In genomic region chr2:132468957-132469642, GRCm38 (mm10) we compare ENCODE assay signal across 22 mouse cellular contexts.
DNase-seq lines count a peak whose midpoint lies in the region; ATAC-seq lines count a peak whose summit lies in the region.
"Had no signal": no experiment of that assay in that cellular context is flagged by ENCODE, and none has a peak within 500 bp of the region (broad histone marks: within the 10 kb centered on the region; RNA-seq: fewer than 3 reads in every experiment).

No protein-coding gene starts in this region.

- DNase-seq in left cerebral cortex, postnatal 4 days: peak; percentile 53
- no peak for DNase-seq in left cerebral cortex, postnatal 25 days (ENCODE audit: low spot score in 2 of 2)
- DNase-seq in right cerebral cortex, postnatal 10 days (ENCODE audit: low spot score in 2 of 2): peak; percentile 36
- DNase-seq in right cerebral cortex, postnatal 4 days: no peak
- no peak for DNase-seq in testis, postnatal 14 days (ENCODE audit: low spot score)
- DNase-seq: adrenal gland, adult 8-10 months; cerebellum, adult 9-11 months; gastrocnemius, postnatal 14 days; heart, postnatal 36 days; kidney, adult 2 months; midbrain, embryonic 14.5 days; thymus, postnatal 4 days had no signal

- no peaks in the 10 kb centered on the region for H3K36me3 ChIP-seq in forebrain, embryonic 15.5 days
- no peaks in the 10 kb centered on the region for H3K36me3 ChIP-seq in forebrain, embryonic 12.5 days (replicated peaks)
- H3K36me3 ChIP-seq: hindbrain, embryonic 12.5 days; limb, embryonic 10.5 days; limb, embryonic 15.5 days; liver, embryonic 15.5 days; neural tube, embryonic 15.5 days had no signal

- H3K9ac ChIP-seq in forebrain, embryonic 15.5 days (replicated peaks): no peak overlapping the region
- H3K9ac ChIP-seq in forebrain, embryonic 12.5 days: no peak overlapping the region; the same call in 1 of the 2 replicates
- H3K9ac ChIP-seq: hindbrain, embryonic 12.5 days; limb, embryonic 15.5 days; liver, embryonic 15.5 days; neural tube, embryonic 15.5 days had no signal

- intact Hi-C loops in left cerebral cortex, postnatal 4 days (cut with DNase I): no loop called here
- intact Hi-C loops in left cerebral cortex, postnatal 25 days (cut with DNase I): no loop called here

- no peaks in the 10 kb centered on the region for H3K27me3 ChIP-seq in forebrain, embryonic 15.5 days
- no peaks in the 10 kb centered on the region for H3K27me3 ChIP-seq in forebrain, embryonic 12.5 days
- H3K27me3 ChIP-seq: hindbrain, embryonic 12.5 days; limb, embryonic 15.5 days; liver, embryonic 15.5 days; neural tube, embryonic 15.5 days had no signal

- no peak overlapping the region for H3K27ac ChIP-seq in forebrain, embryonic 15.5 days (replicated peaks)
- H3K27ac ChIP-seq in forebrain, embryonic 12.5 days: no peak overlapping the region
- H3K27ac ChIP-seq: hindbrain, embryonic 12.5 days; limb, embryonic 10.5 days; limb, embryonic 15.5 days; liver, embryonic 15.5 days; macrophage; neural tube, embryonic 15.5 days had no signal

- no peaks in the 10 kb centered on the region for H3K9me3 ChIP-seq in forebrain, embryonic 15.5 days
- H3K9me3 ChIP-seq in forebrain, embryonic 12.5 days: no peaks in the 10 kb centered on the region
- H3K9me3 ChIP-seq: hindbrain, embryonic 12.5 days; limb, embryonic 10.5 days; limb, embryonic 15.5 days; liver, embryonic 15.5 days; neural tube, embryonic 15.5 days had no signal

- no peak overlapping the region for H3K4me3 ChIP-seq in forebrain, embryonic 15.5 days
- H3K4me3 ChIP-seq in forebrain, embryonic 12.5 days (replicated peaks): no peak overlapping the region
- H3K4me3 ChIP-seq: erythroblast, embryonic 14.5 days; hindbrain, embryonic 12.5 days; limb, embryonic 10.5 days; limb, embryonic 15.5 days; liver, embryonic 15.5 days; neural tube, embryonic 15.5 days had no signal

- H3K4me1 ChIP-seq in forebrain, embryonic 15.5 days: peaks cover 8% of the 10 kb centered on the region; the same call in 1 of the 2 replicates
- no peaks in the 10 kb centered on the region for H3K4me1 ChIP-seq in forebrain, embryonic 12.5 days
- H3K4me1 ChIP-seq: hindbrain, embryonic 12.5 days; limb, embryonic 15.5 days; liver, embryonic 15.5 days had no signal

- H3K4me2 ChIP-seq in forebrain, embryonic 15.5 days (replicated peaks): no peak overlapping the region
- no peak overlapping the region for H3K4me2 ChIP-seq in forebrain, embryonic 12.5 days
- H3K4me2 ChIP-seq: heart, embryonic 11.5 days; hindbrain, embryonic 12.5 days; limb, embryonic 15.5 days; liver, embryonic 15.5 days; neural tube, embryonic 15.5 days had no signal

- ATAC-seq in forebrain, embryonic 15.5 days (replicated peaks): peak; percentile 80; the same call in 1 of the 2 replicates
- no peak for ATAC-seq in forebrain, embryonic 12.5 days (ENCODE audit: low FRiP score)

- 56% methylated on average over 9 of the region's 9 CpGs for WGBS in forebrain, embryonic 15.5 days
- 82% methylated on average over 9 of the region's 9 CpGs for WGBS in forebrain, embryonic 12.5 days

Comparison
In these comparisons a context has a peak if more than half of its experiments do, and no peak if none do; other contexts are left out.
1. DNase-seq: peak in left cerebral cortex, postnatal 4 days (single experiment) and right cerebral cortex, postnatal 10 days (2 of 2); none in left cerebral cortex, postnatal 25 days (0 of 2), right cerebral cortex, postnatal 4 days (single experiment) and testis, postnatal 14 days (single experiment).